Mouse (Mus musculus) megakaryocyte, embryonic 14.5 days (primary cell): ENCODE data around the gene Tmem59l. TPM values are rescaled to one million over a fixed set of nuclear protein-coding genes. Genes with fewer than 3 reads are reported as not detected.

Experiments
- H3K27me3 ChIP-seq: replicated peaks from 2 replicates; pipeline ENCODE3; 2012; ENCODE audit warnings: inconsistent platforms
- H3K36me3 ChIP-seq: replicated peaks from 2 replicates; pipeline ENCODE3; 2012; ENCODE audit warnings: low read length, inconsistent platforms, mixed read lengths
- H3K4me1 ChIP-seq: 2 replicates; pipeline ENCODE4 v1.6.1; 2012; ENCODE audit warnings: inconsistent platforms
- H3K4me3 ChIP-seq: replicated peaks from 2 replicates; pipeline ENCODE3; 2012; ENCODE audit warnings: moderate library complexity, mild to moderate bottlenecking, inconsistent platforms
- H3K9me3 ChIP-seq: 2 replicates; pipeline ENCODE4 v1.6.1; 2012; ENCODE audit warnings: inconsistent platforms
- FLI1 ChIP-seq: IDR thresholded peaks from 2 replicates; pipeline ENCODE4 v1.6.1; 2012; ENCODE audit warnings: low read length, inconsistent platforms, mixed read lengths
- GATA1 ChIP-seq: IDR thresholded peaks from 3 replicates; pipeline ENCODE4 v1.6.1; 2012; ENCODE audit warnings: mixed read lengths, low read length, inconsistent platforms, borderline replicate concordance
- polyA plus RNA-seq: library from polyadenylated mRNA; stranded (reverse); fragments of >175 nt; gene quantifications from 2 replicates; pipeline ENCODE4 v1.2.3, GENCODE M21; 2012; ENCODE audit warnings: low replicate concordance; ENCODE audit not compliant: insufficient read depth

Gene Tmem59l
- polyA plus RNA-seq, 1 experiment: not detected

GRCm38 (mm10) chr8:70471856-70472255 lies 15.3 kb downstream of the Tmem59l start:
- Histone ChIP-seq H3K36me3 (peaks cover 75% of the 10 kb centered on the region), H3K4me3 (no peak overlapping the region), H3K9me3 (no peaks in the 10 kb centered on the region), H3K4me1 (peaks cover 87% of the 10 kb centered on the region), H3K27me3 (no peaks in the 10 kb centered on the region)
- no peak for TF ChIP-seq GATA1
- no peak for TF ChIP-seq FLI1

GRCm38 (mm10) chr8:70469938-70470337 lies 17.2 kb downstream of the Tmem59l start:
- Histone ChIP-seq H3K4me3 (no peak overlapping the region), H3K36me3 (peaks cover 87% of the 10 kb centered on the region), H3K4me1 (peaks cover 92% of the 10 kb centered on the region), H3K9me3 (no peaks in the 10 kb centered on the region), H3K27me3 (no peaks in the 10 kb centered on the region)
- no peak for TF ChIP-seq FLI1
- TF ChIP-seq GATA1: no peak

- Histone ChIP-seq H3K9me3 (no peaks in the 10 kb centered on the region), H3K27me3 (no peaks in the 10 kb centered on the region), H3K4me3 (peak overlapping the region; percentile 20), H3K36me3 (peaks cover 92% of the 10 kb centered on the region), H3K4me1 (peaks cover 95% of the 10 kb centered on the region)
- TF ChIP-seq GATA1 (no peak), FLI1 (no peak)
These were observed 17.8 kb downstream of the Tmem59l start for GRCm38 (mm10) chr8:70469295-70469916.

- H3K27me3 ChIP-seq: no peaks in the 10 kb centered on the region
- H3K9me3 ChIP-seq: no peaks in the 10 kb centered on the region
- no peak for TF ChIP-seq FLI1
- TF ChIP-seq GATA1: no peak
- H3K4me1 ChIP-seq: peaks cover 97% of the 10 kb centered on the region
- H3K36me3 ChIP-seq: peaks cover 96% of the 10 kb centered on the region
- H3K4me3 ChIP-seq: no peak overlapping the region
These were observed 18.4 kb downstream of the Tmem59l start for GRCm38 (mm10) chr8:70468733-70469132.

- Histone ChIP-seq H3K9me3 (no peaks in the 10 kb centered on the region), H3K4me3 (no peak overlapping the region), H3K36me3 (peaks cover 98% of the 10 kb centered on the region), H3K4me1 (peaks cover 94% of the 10 kb centered on the region), H3K27me3 (no peaks in the 10 kb centered on the region)
- TF ChIP-seq GATA1: no peak
- TF ChIP-seq FLI1: no peak
These were observed 19.3 kb downstream of the Tmem59l start for GRCm38 (mm10) chr8:70467907-70468306.

- H3K27me3 ChIP-seq: no peaks in the 10 kb centered on the region
- no peaks in the 10 kb centered on the region for H3K9me3 ChIP-seq
- H3K36me3 ChIP-seq: peaks cover 98% of the 10 kb centered on the region
- peaks cover 94% of the 10 kb centered on the region for H3K4me1 ChIP-seq
- H3K4me3 ChIP-seq: no peak overlapping the region
- TF ChIP-seq FLI1 (no peak), GATA1 (no peak)
These were observed 19.9 kb downstream of the Tmem59l start for GRCm38 (mm10) chr8:70467229-70467725.

GRCm38 (mm10) chr8:70466771-70467170 lies 20.4 kb downstream of the Tmem59l start:
- H3K36me3 ChIP-seq: peaks cover 98% of the 10 kb centered on the region
- H3K27me3 ChIP-seq: no peaks in the 10 kb centered on the region
- H3K4me1 ChIP-seq: peaks cover 94% of the 10 kb centered on the region
- no peaks in the 10 kb centered on the region for H3K9me3 ChIP-seq
- no peak overlapping the region for H3K4me3 ChIP-seq
- TF ChIP-seq GATA1 (no peak), FLI1 (no peak)

GRCm38 (mm10) chr8:70466305-70466704 lies 20.9 kb downstream of the Tmem59l start:
- no peaks in the 10 kb centered on the region for H3K9me3 ChIP-seq
- peaks cover 98% of the 10 kb centered on the region for H3K36me3 ChIP-seq
- peaks cover 94% of the 10 kb centered on the region for H3K4me1 ChIP-seq
- TF ChIP-seq GATA1 (no peak), FLI1 (no peak)
- no peaks in the 10 kb centered on the region for H3K27me3 ChIP-seq
- no peak overlapping the region for H3K4me3 ChIP-seq

GRCm38 (mm10) chr8:70465701-70466100 lies 21.5 kb downstream of the Tmem59l start:
- H3K4me3 ChIP-seq: no peak overlapping the region
- H3K4me1 ChIP-seq: peaks cover 94% of the 10 kb centered on the region
- no peaks in the 10 kb centered on the region for H3K27me3 ChIP-seq
- no peaks in the 10 kb centered on the region for H3K9me3 ChIP-seq
- TF ChIP-seq GATA1: no peak
- TF ChIP-seq FLI1: no peak
- H3K36me3 ChIP-seq: peaks cover 99% of the 10 kb centered on the region

GRCm38 (mm10) chr8:70464162-70464561 lies 23.0 kb downstream of the Tmem59l start:
- Histone ChIP-seq H3K4me3 (no peak overlapping the region), H3K4me1 (peaks cover 92% of the 10 kb centered on the region), H3K36me3 (peaks cover 99% of the 10 kb centered on the region), H3K27me3 (no peaks in the 10 kb centered on the region), H3K9me3 (peaks cover 8% of the 10 kb centered on the region)
- TF ChIP-seq GATA1: no peak

GRCm38 (mm10) chr8:70463306-70463705 lies 23.9 kb downstream of the Tmem59l start:
- H3K27me3 ChIP-seq: no peaks in the 10 kb centered on the region
- H3K4me1 ChIP-seq: peaks cover 90% of the 10 kb centered on the region
- TF ChIP-seq GATA1: no peak
- no peak for TF ChIP-seq FLI1
- peaks cover 8% of the 10 kb centered on the region for H3K9me3 ChIP-seq
- peaks cover 95% of the 10 kb centered on the region for H3K36me3 ChIP-seq
- H3K4me3 ChIP-seq: no peak overlapping the region
